Mouse (Mus musculus) CH12.LX (cell line): Measurements from ENCODE around the gene Taar4. TPM values are rescaled to one million over a fixed set of nuclear protein-coding genes. Genes with fewer than 3 reads are reported as not detected.

ENCODE experiments used
- DNase-seq: peaks from one replicate; pipeline ENCODE4 v3.0.0-alpha.2; 2013; ENCODE audit errors: extremely low read depth
- H3K27ac ChIP-seq: 2 replicates; pipeline ENCODE4 v1.5.1; 2012; ENCODE audit warnings: low read depth, mild to moderate bottlenecking, control low read depth, moderate library complexity; ENCODE audit not compliant: insufficient read depth
- H3K27me3 ChIP-seq: replicated peaks from 2 replicates; pipeline ENCODE3; 2012; ENCODE audit warnings: inconsistent platforms
- H3K36me3 ChIP-seq, 2 experiments: replicated peaks in 1 of 2; 2 replicates each; pipeline versions ENCODE3 to v1.6.1; 2012; ENCODE audit warnings: inconsistent platforms in 1 of 2, low read length in 1 of 2, mild to moderate bottlenecking in 1 of 2, mixed read lengths in 1 of 2, moderate library complexity in 1 of 2; ENCODE audit not compliant: control insufficient read depth in 1 of 2, insufficient read depth in 1 of 2
- H3K4me1 ChIP-seq, 2 experiments: 2 replicates each; pipeline ENCODE4 v1.6.1; 2012; ENCODE audit warnings: inconsistent platforms in 1 of 2, moderate library complexity in 1 of 2; ENCODE audit not compliant: insufficient read depth in 2 of 2, control insufficient read depth in 1 of 2
- H3K4me2 ChIP-seq: 2 replicates; pipeline ENCODE4 v1.6.1; 2012; ENCODE audit warnings: low read depth, mild to moderate bottlenecking, control low read depth; ENCODE audit not compliant: poor library complexity, insufficient read depth, severe bottlenecking
- H3K4me3 ChIP-seq, 3 experiments: fragments of 150-350 bp in 1 of 3; sonication (generic) in 1 of 3; replicated peaks in 1 of 3; 2 replicates each; pipeline versions ENCODE3 to v1.5.1; 2011 to 2012; ENCODE audit warnings: low read depth in 2 of 3, low read length in 2 of 3, mild to moderate bottlenecking in 2 of 3, moderate library complexity in 2 of 3, control low read depth in 1 of 3, improper control_type of control experiment in 1 of 3, inconsistent platforms in 1 of 3, mixed read lengths in 1 of 3; ENCODE audit not compliant: poor library complexity in 1 of 3
- H3K79me2 ChIP-seq: replicated peaks from 2 replicates; pipeline ENCODE4 v1.6.1; 2012; ENCODE audit warnings: mild to moderate bottlenecking, moderate library complexity; ENCODE audit not compliant: control insufficient read depth, poor library complexity, insufficient read depth, severe bottlenecking; ENCODE audit errors: extremely low read depth
- H3K9ac ChIP-seq: 2 replicates; pipeline ENCODE4 v1.6.1; 2012; ENCODE audit warnings: low read depth, mild to moderate bottlenecking, control low read depth, moderate library complexity; ENCODE audit not compliant: insufficient read depth
- H3K9me3 ChIP-seq: replicated peaks from 2 replicates; pipeline ENCODE3; 2012; ENCODE audit warnings: low read length, inconsistent platforms, mixed read lengths
- BHLHE40 ChIP-seq: IDR thresholded peaks from 2 replicates; pipeline ENCODE4 v1.6.1; 2011; ENCODE audit warnings: mild to moderate bottlenecking, low read depth, low read length, improper control_type of control experiment
- E2F4 ChIP-seq: IDR thresholded peaks from 2 replicates; pipeline ENCODE4 v1.6.1; 2011; ENCODE audit warnings: low read depth, low read length, improper control_type of control experiment; ENCODE audit not compliant: insufficient replicate concordance
- ELF1 ChIP-seq: IDR thresholded peaks from 2 replicates; pipeline ENCODE4 v1.6.1; 2014; ENCODE audit warnings: low read depth, mild to moderate bottlenecking, inconsistent platforms, low read length, improper control_type of control experiment
- GABPA ChIP-seq: IDR thresholded peaks from 2 replicates; pipeline ENCODE4 v1.6.1; 2012; ENCODE audit warnings: low read depth, low read length, improper control_type of control experiment, inconsistent platforms; ENCODE audit not compliant: insufficient replicate concordance
- HCFC1 ChIP-seq: IDR thresholded peaks from 2 replicates; pipeline ENCODE4 v1.6.1; 2012; ENCODE audit warnings: low read depth, mild to moderate bottlenecking, inconsistent platforms, low read length, improper control_type of control experiment
- JUN ChIP-seq: IDR thresholded peaks from 2 replicates; pipeline ENCODE4 v1.6.1; 2011; ENCODE audit warnings: low read depth, mild to moderate bottlenecking, low read length, improper control_type of control experiment, moderate library complexity; ENCODE audit not compliant: insufficient read depth
- JUND ChIP-seq: conservative IDR thresholded peaks from 2 replicates; pipeline ENCODE4 v1.6.1; 2011; ENCODE audit warnings: low read depth, low read length, improper control_type of control experiment
- KAT2A ChIP-seq: IDR thresholded peaks from 2 replicates; pipeline ENCODE4 v1.6.1; 2012; ENCODE audit warnings: low read length, improper control_type of control experiment, inconsistent platforms; ENCODE audit not compliant: insufficient replicate concordance
- MAX ChIP-seq: IDR thresholded peaks from 2 replicates; pipeline ENCODE4 v1.6.1; 2011; ENCODE audit warnings: low read length, improper control_type of control experiment
- NELFE ChIP-seq: IDR thresholded peaks from 2 replicates; pipeline ENCODE4 v1.6.1; 2011; ENCODE audit warnings: low read depth, low read length, improper control_type of control experiment
- NRF1 ChIP-seq: IDR thresholded peaks from 2 replicates; pipeline ENCODE4 v1.6.1; 2014; ENCODE audit warnings: low read depth, mild to moderate bottlenecking, inconsistent platforms, low read length, improper control_type of control experiment, moderate library complexity
- POLR2A ChIP-seq: IDR thresholded peaks from 2 replicates; pipeline ENCODE4 v1.6.1; 2011; ENCODE audit warnings: low read depth, mild to moderate bottlenecking, improper control_type of control experiment, low read length
- RAD21 ChIP-seq: IDR thresholded peaks from 2 replicates; pipeline ENCODE4 v1.6.1; 2011; ENCODE audit warnings: low read depth, mild to moderate bottlenecking, low read length, improper control_type of control experiment, moderate library complexity
- RCOR1 ChIP-seq: conservative IDR thresholded peaks from 2 replicates; pipeline ENCODE4 v1.6.1; 2012; ENCODE audit warnings: low read depth, mild to moderate bottlenecking, inconsistent platforms, low read length, improper control_type of control experiment
- SMC3 ChIP-seq: IDR thresholded peaks from 2 replicates; pipeline ENCODE4 v1.6.1; 2011; ENCODE audit warnings: low read depth, low read length, improper control_type of control experiment
- TBP ChIP-seq: conservative IDR thresholded peaks from 2 replicates; pipeline ENCODE4 v1.6.1; 2011; ENCODE audit warnings: low read depth, low read length, improper control_type of control experiment
- TCF12 ChIP-seq: IDR thresholded peaks from 2 replicates; pipeline ENCODE4 v1.6.1; 2014; ENCODE audit warnings: low read depth, mild to moderate bottlenecking, inconsistent platforms, low read length, improper control_type of control experiment
- USF1 ChIP-seq: IDR thresholded peaks from 2 replicates; pipeline ENCODE4 v1.6.1; 2014; ENCODE audit warnings: low read depth, mild to moderate bottlenecking, inconsistent platforms, low read length, improper control_type of control experiment
- USF2 ChIP-seq: conservative IDR thresholded peaks from 2 replicates; pipeline ENCODE4 v1.6.1; 2011; ENCODE audit warnings: low read depth, low read length, improper control_type of control experiment
- ZNF384 ChIP-seq: IDR thresholded peaks from 2 replicates; pipeline ENCODE4 v1.6.1; 2012; ENCODE audit warnings: low read depth, low read length, improper control_type of control experiment, inconsistent platforms
- dilution Hi-C: fragments of 300-500 bp; cut with MboI; formaldehyde crosslinking; loops from 2 replicates; pipeline ENCODE4 v1.14.3; 2020; ENCODE audit warnings: low sequenced_read_pairs; ENCODE audit not compliant: extremely low pct_unique_long_range_greater_than_20kb, extremely low pct_ligation_motif_present
- in situ Hi-C: fragments of 300-500 bp; cut with MboI; formaldehyde crosslinking; loops from 3 replicates; pipeline ENCODE4 v1.14.3; 2019; ENCODE audit warnings: low sequenced_read_pairs, low pct_ligation_motif_present, low pct_unique_long_range_greater_than_20kb, mixed read lengths
- polyA plus RNA-seq: library from polyadenylated mRNA; unstranded; fragments of >175 nt; gene quantifications from 2 replicates; pipeline ENCODE4 v1.2.1, GENCODE M21; 2012; ENCODE audit warnings: low read depth; ENCODE audit not compliant: insufficient read length
- total RNA-seq, 2 experiments: library from RNA; depleted of rRNA; stranded (reverse); fragments of 300-350 nt in 1 of 2; fragments of >200 nt in 1 of 2; gene quantifications; 2 replicates each; pipeline ENCODE4 v1.2.3; 2012 to 2014

Taar4 gene
- total and polyA plus RNA-seq, 3 experiments = not detected

GRCm38 (mm10) chr10:24006442-24006841, 46.1 kb downstream of the Taar4 start:
- Histone ChIP-seq H3K4me2 (no peak overlapping the region), H3K9ac (no peak overlapping the region), H3K4me1 (no peaks in the 10 kb centered on the region), H3K27ac (no peak overlapping the region), H3K27me3 (no peaks in the 10 kb centered on the region), H3K79me2 (no peaks in the 10 kb centered on the region), H3K9me3 (no peaks in the 10 kb centered on the region), H3K4me3 (no peak overlapping the region), H3K36me3 (no peaks in the 10 kb centered on the region)
- in situ Hi-C loops = no loop called here
- DNase-seq = no peak
- TF ChIP-seq RAD21 = no peak
- dilution Hi-C loops = no loop called here

- Histone ChIP-seq H3K79me2 (no peaks in the 10 kb centered on the region), H3K9me3 (no peaks in the 10 kb centered on the region), H3K36me3 (no peaks in the 10 kb centered on the region), H3K4me1 (no peaks in the 10 kb centered on the region), H3K4me2 (no peak overlapping the region), H3K4me3 (no peak overlapping the region), H3K27me3 (no peaks in the 10 kb centered on the region), H3K9ac (no peak overlapping the region), H3K27ac (no peak overlapping the region)
- DNase-seq = no peak
- no peak for TF ChIP-seq KAT2A
- TF ChIP-seq NELFE = no peak
- TF ChIP-seq SMC3 = no peak
- TF ChIP-seq JUN = no peak
- no peak for TF ChIP-seq GABPA
- TF ChIP-seq HCFC1 = no peak
- no peak for TF ChIP-seq TBP
- no peak for TF ChIP-seq USF1
- TF ChIP-seq ELF1 = no peak
- TF ChIP-seq TCF12 = no peak
- no peak for TF ChIP-seq JUND
- no peak for TF ChIP-seq E2F4
- TF ChIP-seq MAX = no peak
- no peak for TF ChIP-seq BHLHE40
- no peak for TF ChIP-seq RCOR1
- no peak for TF ChIP-seq ZNF384
- no peak for TF ChIP-seq NRF1
- TF ChIP-seq POLR2A = no peak
- TF ChIP-seq USF2 = no peak
- in situ Hi-C loops (no loop called here), dilution Hi-C loops (no loop called here)
Observed at GRCm38 (mm10) chr10:24007034-24007433, 46.7 kb downstream of the Taar4 start.
